Mouse (Mus musculus) brain, embryonic 14.5 days (tissue): ENCODE measurements around the gene Sap30l.
"Not testable (repeated sequence)": the region's sequence is repeated elsewhere in the genome, so short reads cannot be mapped to it uniquely, and the experiment has no call there.

Experiments
- CTCF ChIP-seq: fragments of 200-500 bp; IDR thresholded peaks from 2 replicates; pipeline ENCODE4 v1.5.1; 2012; ENCODE audit warnings: inconsistent platforms, mild to moderate bottlenecking, moderate library complexity, borderline replicate concordance; ENCODE audit not compliant: insufficient read depth, insufficient read length; ENCODE audit errors: extremely low read depth
- POLR2A ChIP-seq: fragments of 200-500 bp; IDR thresholded peaks from 2 replicates; pipeline ENCODE4 v1.6.1; 2012; ENCODE audit warnings: mild to moderate bottlenecking, inconsistent platforms, borderline replicate concordance; ENCODE audit not compliant: poor library complexity, insufficient read depth, insufficient read length, severe bottlenecking; ENCODE audit errors: extremely low read depth

GRCm38 (mm10) chr11:57846421-57847363 lies 45.3 kb downstream of the Sap30l start:
- not testable (repeated sequence) for TF ChIP-seq CTCF, POLR2A
